Mouse (Mus musculus): ENCODE measurements around the gene Kmt5b. TPM values are rescaled to one million over a fixed set of nuclear protein-coding genes. Genes with fewer than 3 reads are reported as not detected.

Gene Kmt5b
- total RNA-seq, 2 experiments from 2014 or later = 21.7 to 24.2 TPM

- no peak for DNase-seq
- peak; percentile 47 for TF ChIP-seq CTCF (IDR thresholded peaks at IDR 0.05)
- no peak overlapping the region for H3K27ac ChIP-seq
- intact Hi-C loops (cut with DNase I) = no loop called here
- H3K4me3 ChIP-seq = no peak overlapping the region
Measured at GRCm38 (mm10) chr19:3790077-3790476, 22.9 kb downstream of the Kmt5b start.

DNA sequence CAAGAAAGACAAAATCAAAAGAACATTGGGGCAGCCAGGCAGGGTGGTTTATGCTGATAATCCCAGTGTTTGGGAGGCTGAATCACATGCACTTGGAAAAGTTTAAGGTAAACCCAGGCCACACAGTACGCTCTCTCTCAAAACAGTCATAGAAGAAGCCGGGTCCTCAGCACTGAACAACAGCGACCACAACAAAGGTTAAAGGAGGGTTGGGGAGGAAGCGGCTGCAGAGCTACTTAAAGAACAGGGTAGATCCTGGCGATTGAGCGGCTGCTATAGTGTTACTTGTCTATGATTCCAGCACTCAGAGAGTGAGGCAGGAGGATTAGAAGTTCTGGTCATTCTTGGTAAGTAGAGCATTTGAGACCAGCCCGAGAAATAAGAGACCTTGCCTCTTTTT, 38.3 kb downstream of the Kmt5b start:
- intact Hi-C loops (cut with DNase I) = no loop called here
- Histone ChIP-seq H3K27ac (no peak overlapping the region), H3K4me3 (no peak overlapping the region)
- no peak for TF ChIP-seq CTCF (IDR thresholded peaks at IDR 0.05)
- DNase-seq = no peak

DNA sequence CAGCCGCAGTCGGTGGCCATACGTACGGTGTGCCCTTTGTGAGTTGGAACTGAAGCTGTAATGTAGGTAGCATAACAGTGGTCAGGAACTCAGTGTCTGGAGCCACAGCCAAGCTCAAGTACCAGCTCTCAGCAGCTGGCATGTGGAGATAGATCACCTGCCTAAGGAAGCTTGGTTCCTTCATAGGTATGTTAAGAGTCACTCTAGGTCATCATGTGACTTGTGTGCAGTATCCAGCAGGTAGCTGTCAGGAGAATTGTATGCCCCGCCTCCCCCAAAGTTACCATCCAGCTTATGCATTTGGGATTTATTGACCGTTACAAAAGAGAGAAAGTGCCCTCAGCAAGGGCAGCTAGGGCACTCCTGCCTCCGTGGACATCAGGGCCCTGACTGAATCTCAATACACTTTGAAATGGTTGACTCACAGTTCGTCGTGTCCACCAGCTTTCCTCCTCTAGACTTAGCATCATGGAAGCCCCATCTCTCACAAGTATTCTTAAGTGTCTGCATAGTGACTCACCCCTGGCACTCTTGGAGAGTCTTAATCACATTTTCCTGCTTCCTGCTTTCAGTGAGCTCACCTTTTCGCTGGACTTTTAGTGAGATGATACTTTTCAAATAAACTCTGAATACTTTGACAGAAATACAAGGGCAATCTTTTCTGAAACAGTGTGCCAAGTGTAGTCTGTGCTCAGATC, 43.5 kb downstream of the Kmt5b start:
- intact Hi-C loops (cut with DNase I) = no loop called here
- Histone ChIP-seq H3K27ac (no peak overlapping the region), H3K4me3 (no peak overlapping the region)
- TF ChIP-seq CTCF (IDR thresholded peaks at IDR 0.05) = no peak
- DNase-seq = no peak

DNA sequence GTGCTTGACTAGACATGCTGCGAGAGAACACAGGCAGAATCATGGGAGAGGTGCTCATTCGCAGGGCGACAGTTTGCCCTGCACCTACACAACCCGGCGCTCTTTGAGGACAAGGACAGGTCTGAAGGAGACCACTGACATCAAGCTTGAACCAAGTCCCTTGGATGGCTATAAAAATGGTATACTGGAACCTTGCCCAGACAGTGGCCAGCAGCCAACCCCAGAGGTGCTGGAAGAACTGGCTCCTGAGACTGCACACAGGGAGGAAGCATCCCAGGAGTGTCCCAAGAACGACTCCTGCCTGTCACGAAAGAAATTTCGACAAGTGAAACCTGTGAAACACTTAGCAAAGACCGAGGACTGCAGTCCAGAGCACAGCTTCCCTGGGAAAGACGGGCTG, 47.2 kb downstream of the Kmt5b start:
- no peak overlapping the region for H3K27ac ChIP-seq
- no peak for TF ChIP-seq CTCF (IDR thresholded peaks at IDR 0.05)
- peak; percentile 68 for DNase-seq
- intact Hi-C loops (cut with DNase I) = no loop called here
- H3K4me3 ChIP-seq = no peak overlapping the region

DNA sequence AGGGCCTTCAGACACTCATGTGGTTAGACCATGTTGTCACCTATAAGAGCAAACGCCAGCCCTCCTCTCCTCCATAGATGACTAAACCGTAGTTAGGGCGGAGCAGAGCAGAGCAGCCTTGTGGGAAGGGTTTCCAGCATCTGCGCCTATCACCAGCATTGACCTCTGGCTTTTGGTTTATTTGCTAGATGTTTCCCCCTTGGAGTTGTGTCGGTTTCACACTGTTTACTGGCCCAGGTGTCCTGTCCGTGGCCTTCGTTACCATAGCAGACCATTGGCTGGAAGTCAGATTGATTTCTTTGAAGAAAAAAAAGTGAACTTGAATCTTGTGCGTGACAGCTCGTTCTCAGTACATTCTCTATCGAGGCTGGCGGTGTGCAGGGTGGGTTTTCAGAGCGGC, 48.6 kb downstream of the Kmt5b start:
- intact Hi-C loops (cut with DNase I) = no loop called here
- no peak overlapping the region for H3K4me3 ChIP-seq
- no peak for TF ChIP-seq CTCF (IDR thresholded peaks at IDR 0.05)

GRCm38 (mm10) chr19:3819080-3819479, 51.9 kb downstream of the Kmt5b start:
- intact Hi-C loops (cut with DNase I) = no loop called here
- no peak for TF ChIP-seq CTCF (IDR thresholded peaks at IDR 0.05)
- H3K4me3 ChIP-seq = no peak overlapping the region

More for the DNA sequence above, 48.6 kb downstream of the Kmt5b start:
- no peak for DNase-seq
- no peak overlapping the region for H3K27ac ChIP-seq

GRCm38 (mm10) chr19:3819899-3820444, 52.8 kb downstream of the Kmt5b start:
- no peak overlapping the region for H3K4me3 ChIP-seq
- no peak for TF ChIP-seq CTCF (IDR thresholded peaks at IDR 0.05)
- no peak for DNase-seq
- no peak overlapping the region for H3K27ac ChIP-seq
- intact Hi-C loops (cut with DNase I) = no loop called here

More at GRCm38 (mm10) chr19:3819080-3819479, 51.9 kb downstream of the Kmt5b start:
- no peak for DNase-seq
- no peak overlapping the region for H3K27ac ChIP-seq

GRCm38 (mm10) chr19:3825044-3825443, 57.8 kb downstream of the Kmt5b start:
- H3K4me3 ChIP-seq = no peak overlapping the region
- no peak for DNase-seq
- no peak overlapping the region for H3K27ac ChIP-seq
- no peak for TF ChIP-seq CTCF (IDR thresholded peaks at IDR 0.05)
- intact Hi-C loops (cut with DNase I) = no loop called here

DNA sequence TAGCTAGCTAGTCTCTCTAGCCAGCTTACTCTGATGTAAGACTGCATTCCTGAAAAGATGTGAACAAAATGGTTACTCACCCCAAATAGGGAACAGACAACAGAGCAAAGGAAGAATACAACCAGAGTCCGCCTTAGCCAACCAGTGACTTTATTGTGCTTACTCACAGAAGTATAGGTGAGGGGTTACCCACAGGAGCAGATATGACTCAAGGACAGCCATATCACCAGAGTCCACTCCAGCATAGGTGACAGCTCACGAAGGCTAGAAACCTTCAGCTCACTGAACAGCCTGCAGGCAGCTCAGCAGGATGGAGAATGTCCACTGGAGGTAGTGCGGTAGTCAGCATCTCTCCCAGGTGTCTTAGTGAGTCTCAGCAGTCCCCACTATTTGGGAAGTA, 62.6 kb downstream of the Kmt5b start:
- DNase-seq = no peak
- TF ChIP-seq CTCF (IDR thresholded peaks at IDR 0.05) = no peak
- Histone ChIP-seq H3K4me3 (no peak overlapping the region), H3K27ac (no peak overlapping the region)
- intact Hi-C loops (cut with DNase I) = no loop called here

GRCm38 (mm10) chr19:3831716-3832115, 64.5 kb downstream of the Kmt5b start:
- DNase-seq = no peak
- Histone ChIP-seq H3K27ac (no peak overlapping the region), H3K4me3 (no peak overlapping the region)
- TF ChIP-seq CTCF (IDR thresholded peaks at IDR 0.05) = no peak
- intact Hi-C loops (cut with DNase I) = no loop called here

DNA sequence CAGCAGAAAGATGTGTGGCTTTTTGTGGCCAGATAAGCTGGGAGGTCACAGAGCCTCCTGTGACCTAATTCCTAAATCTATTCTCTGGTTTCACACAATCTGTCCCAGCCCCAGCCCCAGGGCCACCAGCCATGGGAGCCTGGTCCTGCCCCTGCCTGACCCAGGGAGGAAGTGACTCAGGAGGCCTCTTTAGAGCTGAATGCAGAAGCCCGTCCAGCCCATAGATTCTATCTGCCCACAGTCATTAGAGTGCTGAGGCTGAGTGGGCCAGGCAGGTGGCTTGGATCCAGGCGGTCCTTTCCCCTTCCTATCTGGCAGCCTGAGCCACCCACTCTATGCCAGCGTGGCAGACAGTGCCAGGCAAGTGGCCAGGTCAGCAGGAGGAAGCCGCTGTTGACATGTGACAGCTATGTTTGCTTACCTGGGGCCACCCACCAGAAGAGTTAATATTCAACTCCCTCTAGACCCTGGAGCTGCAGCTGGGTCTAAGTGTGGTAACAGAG, 65.7 kb downstream of the Kmt5b start:
- no peak for TF ChIP-seq CTCF (IDR thresholded peaks at IDR 0.05)
- Histone ChIP-seq H3K4me3 (no peak overlapping the region), H3K27ac (no peak overlapping the region)
- DNase-seq = peak; percentile 34
- intact Hi-C loops (cut with DNase I) = no loop called here

DNA sequence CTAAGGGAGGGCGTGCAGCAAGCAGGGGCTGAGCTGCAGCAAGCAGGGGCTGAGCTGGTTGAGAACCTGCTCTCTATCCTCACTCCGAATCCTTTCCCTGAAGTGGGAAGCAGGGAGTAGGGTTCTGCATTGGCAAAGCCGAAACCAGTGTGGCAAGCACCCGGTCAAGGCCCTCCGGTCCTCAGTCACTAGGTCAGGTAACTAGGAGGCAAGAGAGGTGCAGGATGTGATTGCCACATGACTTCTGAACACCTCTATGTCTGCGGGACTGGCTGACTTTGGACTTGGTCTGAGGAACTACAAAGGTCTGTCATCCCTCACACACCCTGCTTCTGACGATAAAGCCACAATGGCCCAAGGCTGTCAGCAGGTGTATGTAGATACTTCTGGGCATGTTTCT, 67.1 kb downstream of the Kmt5b start:
- Histone ChIP-seq H3K27ac (no peak overlapping the region), H3K4me3 (no peak overlapping the region)
- TF ChIP-seq CTCF (IDR thresholded peaks at IDR 0.05) = no peak
- no peak for DNase-seq
- intact Hi-C loops (cut with DNase I) = no loop called here

GRCm38 (mm10) chr19:3836791-3837190, 69.6 kb downstream of the Kmt5b start:
- no peak for DNase-seq
- no peak overlapping the region for H3K27ac ChIP-seq
- TF ChIP-seq CTCF (IDR thresholded peaks at IDR 0.05) = no peak
- no peak overlapping the region for H3K4me3 ChIP-seq
- intact Hi-C loops (cut with DNase I) = no loop called here

- Histone ChIP-seq H3K27ac (no peak overlapping the region), H3K4me3 (no peak overlapping the region)
- DNase-seq = no peak
- intact Hi-C loops (cut with DNase I) = no loop called here
- no peak for TF ChIP-seq CTCF (IDR thresholded peaks at IDR 0.05)
Measured at GRCm38 (mm10) chr19:3838931-3839330, 71.7 kb downstream of the Kmt5b start.
